Mouse (Mus musculus): Measurements from ENCODE around the gene C2. TPM values are rescaled to one million over a fixed set of nuclear protein-coding genes. Genes with fewer than 3 reads are reported as not detected.

The C2 gene
- 3.6 TPM in 1 of 2 replicates, not detected in the other for total RNA-seq (2015; ENCODE audit: low replicate concordance)
- total RNA-seq (2017; ENCODE audit: low replicate concordance): 0.98 TPM in 1 of 2 replicates, not detected in the other

- ATAC-seq (replicated peaks; ENCODE audit: low FRiP score, poor library complexity, severe bottlenecking): peak; percentile 60
Measured at GRCm38 (mm10) chr17:34898160-34898586, at the start of gene C2, which contains the start of gene Ehmt2. Gene C2 (minus strand): TSS chr17:34898265. Gene Ehmt2 (plus strand): TSS chr17:34898469.

GRCm38 (mm10) chr17:34947606-34948005 is 49.5 kb upstream of the C2 start:
- no peak for ATAC-seq (replicated peaks; ENCODE audit: low FRiP score, poor library complexity, severe bottlenecking)

GRCm38 (mm10) chr17:34946486-34947140 is 48.5 kb upstream of the C2 start:
- no peak for ATAC-seq (replicated peaks; ENCODE audit: low FRiP score, poor library complexity, severe bottlenecking)

- ATAC-seq (replicated peaks; ENCODE audit: low FRiP score, poor library complexity, severe bottlenecking): no peak
Measured at GRCm38 (mm10) chr17:34944362-34944761, 46.3 kb upstream of the C2 start.

GRCm38 (mm10) chr17:34943128-34943815 is 45.2 kb upstream of the C2 start:
- no peak for ATAC-seq (replicated peaks; ENCODE audit: low FRiP score, poor library complexity, severe bottlenecking)

GRCm38 (mm10) chr17:34941344-34942041 is 43.4 kb upstream of the C2 start:
- no peak for ATAC-seq (replicated peaks; ENCODE audit: low FRiP score, poor library complexity, severe bottlenecking)

- no peak for ATAC-seq (replicated peaks; ENCODE audit: low FRiP score, poor library complexity, severe bottlenecking)
Measured at GRCm38 (mm10) chr17:34937960-34938505, 40.0 kb upstream of the C2 start.

- ATAC-seq (replicated peaks; ENCODE audit: low FRiP score, poor library complexity, severe bottlenecking): no peak
Measured at GRCm38 (mm10) chr17:34934830-34935229, 36.8 kb upstream of the C2 start.

GRCm38 (mm10) chr17:34934031-34934430 is 36.0 kb upstream of the C2 start:
- ATAC-seq (replicated peaks; ENCODE audit: low FRiP score, poor library complexity, severe bottlenecking): no peak

GRCm38 (mm10) chr17:34932287-34932686 is 34.2 kb upstream of the C2 start:
- no peak for ATAC-seq (replicated peaks; ENCODE audit: low FRiP score, poor library complexity, severe bottlenecking)

GRCm38 (mm10) chr17:34931735-34932098 is 33.7 kb upstream of the C2 start:
- no peak for ATAC-seq (replicated peaks; ENCODE audit: low FRiP score, poor library complexity, severe bottlenecking)

GRCm38 (mm10) chr17:34931061-34931734 is 33.1 kb upstream of the C2 start, which contains the start of gene Neu1:
Gene Neu1 (plus strand): TSS chr17:34931253.
- peak; percentile 89 for ATAC-seq (replicated peaks; ENCODE audit: low FRiP score, poor library complexity, severe bottlenecking)

GRCm38 (mm10) chr17:34928841-34929240 is 30.8 kb upstream of the C2 start:
- no peak for ATAC-seq (replicated peaks; ENCODE audit: low FRiP score, poor library complexity, severe bottlenecking)

GRCm38 (mm10) chr17:34927306-34928019 is 29.4 kb upstream of the C2 start:
- ATAC-seq (replicated peaks; ENCODE audit: low FRiP score, poor library complexity, severe bottlenecking): no peak

GRCm38 (mm10) chr17:34924258-34924657 is 26.2 kb upstream of the C2 start:
- no peak for ATAC-seq (replicated peaks; ENCODE audit: low FRiP score, poor library complexity, severe bottlenecking)

GRCm38 (mm10) chr17:34922939-34923338 is 24.9 kb upstream of the C2 start:
- ATAC-seq (replicated peaks; ENCODE audit: low FRiP score, poor library complexity, severe bottlenecking): no peak

- no peak for ATAC-seq (replicated peaks; ENCODE audit: low FRiP score, poor library complexity, severe bottlenecking)
Measured at GRCm38 (mm10) chr17:34917188-34917587, 19.1 kb upstream of the C2 start.

- ATAC-seq (replicated peaks; ENCODE audit: low FRiP score, poor library complexity, severe bottlenecking): no peak
Measured at GRCm38 (mm10) chr17:34916316-34916715, 18.3 kb upstream of the C2 start.

GRCm38 (mm10) chr17:34915410-34915831 is 17.4 kb upstream of the C2 start:
- ATAC-seq (replicated peaks; ENCODE audit: low FRiP score, poor library complexity, severe bottlenecking): no peak
